Mouse (Mus musculus): ENCODE results near the gene Gngt1.

GRCm38 (mm10) chr6:4022645-4023044, 29.1 kb downstream of the Gngt1 start:
- TF ChIP-seq CTCF (IDR thresholded peaks at IDR 0.05; ENCODE audit: insufficient read depth, low read depth, low read length) (no peak), POLR2A (IDR thresholded peaks at IDR 0.05; ENCODE audit: insufficient read depth, low read depth, low read length) (no peak)

Measured in olfactory bulb, adult 2 months (tissue).